Mouse (Mus musculus): ENCODE data around the gene Klhl2. TPM values are rescaled to one million over a fixed set of nuclear protein-coding genes. Genes with fewer than 3 reads are reported as not detected.
A peak's percentile ranks its signal among the peaks of the same experiment; 100 is the strongest.

Klhl2 gene
- polyA plus RNA-seq, 1 experiment from 2014 or later = 33.8 TPM

DNA sequence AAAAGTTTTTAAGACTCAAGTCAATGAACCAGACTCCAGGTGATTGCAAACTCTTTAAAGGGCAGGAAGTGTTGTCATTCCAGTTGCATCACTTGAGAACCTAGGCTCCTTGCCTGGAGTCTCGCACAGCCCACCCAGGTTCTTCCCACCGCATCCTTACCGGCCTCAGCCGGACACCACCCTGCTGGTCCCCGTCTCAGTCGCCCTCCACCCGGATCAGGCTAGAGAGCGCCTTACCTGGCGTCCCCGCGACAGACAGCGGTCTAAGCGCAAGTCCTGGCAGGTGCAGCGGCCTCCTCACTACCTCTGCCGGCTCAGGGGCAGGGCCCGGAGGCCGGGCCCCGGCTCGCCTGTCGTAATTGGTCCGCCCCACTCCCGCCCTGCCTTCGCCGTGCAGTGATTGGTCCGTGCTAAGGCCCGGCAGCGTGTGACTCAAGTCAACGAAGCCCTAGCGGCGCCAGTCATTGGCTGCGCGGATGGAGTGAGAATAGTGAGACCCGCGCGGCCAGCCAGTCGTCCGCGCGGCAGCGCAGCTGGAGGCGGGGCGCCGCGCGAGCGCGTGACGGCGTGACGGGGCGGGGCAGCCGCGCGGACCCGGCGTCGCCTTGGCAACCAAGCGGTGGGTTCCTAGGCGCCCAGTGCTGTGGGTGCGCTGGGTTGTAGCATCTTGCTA, 116.4 kb downstream of the Klhl2 start, which contains the start of gene Msmo1:
Gene Msmo1, minus strand, starts transcription at position 522 of the 673 bp plus-strand sequence.
- H3K27ac ChIP-seq = peak within 1 kb of the TSS; percentile 93
- H3K4me1 ChIP-seq (replicated peaks; ENCODE audit: control insufficient read depth, insufficient read depth, low read length) = peaks cover 24% of the 10 kb centered on the region
- WGBS = under 1% methylated on average over 60 of the region's 60 CpGs
- peak within 1 kb of the TSS; percentile 87 for H3K4me3 ChIP-seq (replicated peaks; ENCODE audit: low read length)
- H3K4me2 ChIP-seq (replicated peaks) = peak within 1 kb of the TSS; percentile 65
- peak within 1 kb of the TSS; percentile 80 for H3K9ac ChIP-seq
- ATAC-seq (ENCODE audit: low FRiP score) (peak; percentile 100), DNase-seq (ENCODE audit: low spot score) (peak; percentile 97)
- H3K27me3 ChIP-seq (ENCODE audit: control insufficient read depth, insufficient read depth, low read length) = no peaks in the 10 kb centered on the region
- no peaks in the 10 kb centered on the region for H3K9me3 ChIP-seq (ENCODE audit: control insufficient read depth, low read length)
- H3K36me3 ChIP-seq (replicated peaks; ENCODE audit: control insufficient read depth, insufficient read depth) = peaks cover 23% of the 10 kb centered on the region

DNA sequence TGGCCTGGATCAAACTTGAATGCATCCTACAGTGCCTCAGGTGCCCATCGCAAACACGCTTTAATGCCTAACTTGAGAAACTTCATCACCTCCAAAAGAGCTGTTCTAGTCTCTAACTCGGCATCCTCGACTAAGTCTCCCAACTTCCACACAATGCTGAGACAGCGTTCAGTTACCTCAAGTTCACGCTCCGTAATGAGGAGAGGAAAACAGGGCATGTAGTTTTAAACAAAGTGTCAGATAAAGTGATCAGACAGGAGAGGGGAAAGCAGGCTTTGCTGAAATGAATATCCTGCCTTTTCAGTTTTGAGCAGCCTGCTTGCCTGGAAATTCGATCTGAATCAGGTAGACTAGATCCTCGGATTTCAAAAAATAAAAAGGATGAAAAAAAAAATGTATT, 117.2 kb downstream of the Klhl2 start:
- Histone ChIP-seq H3K4me2 (replicated peaks) (peak overlapping the region; percentile 65), H3K9ac (peak overlapping the region; percentile 80), H3K36me3 (replicated peaks; ENCODE audit: control insufficient read depth, insufficient read depth) (peaks cover 31% of the 10 kb centered on the region), H3K27me3 (ENCODE audit: control insufficient read depth, insufficient read depth, low read length) (no peaks in the 10 kb centered on the region), H3K4me1 (replicated peaks; ENCODE audit: control insufficient read depth, insufficient read depth, low read length) (peaks cover 25% of the 10 kb centered on the region), H3K9me3 (ENCODE audit: control insufficient read depth, low read length) (no peaks in the 10 kb centered on the region), H3K4me3 (replicated peaks; ENCODE audit: low read length) (peak overlapping the region; percentile 87), H3K27ac (peak overlapping the region; percentile 93)
- ATAC-seq (ENCODE audit: low FRiP score) (no peak), DNase-seq (ENCODE audit: low spot score) (no peak)
- WGBS = 12% methylated on average over 9 of the region's 9 CpGs

DNA sequence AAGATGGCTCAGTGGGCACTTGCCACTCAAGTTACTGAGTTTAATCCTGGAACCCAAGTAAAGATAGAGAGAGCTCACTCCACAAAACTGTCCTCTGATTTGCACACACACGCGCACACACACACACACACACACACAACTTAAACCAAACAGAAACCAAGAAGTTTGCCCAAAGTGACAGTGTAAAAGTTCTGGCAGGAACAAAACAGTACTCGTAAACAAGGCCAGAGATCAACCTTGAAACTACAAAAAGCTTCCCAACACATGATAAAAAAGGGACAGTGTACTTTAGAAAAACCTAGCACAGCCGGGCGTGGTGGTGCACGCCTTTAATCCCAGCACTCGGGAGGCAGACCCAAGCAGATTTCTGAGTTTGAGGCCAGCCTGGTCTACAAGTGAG, 121.7 kb downstream of the Klhl2 start:
- Histone ChIP-seq H3K4me2 (replicated peaks) (no peak overlapping the region), H3K27me3 (ENCODE audit: control insufficient read depth, insufficient read depth, low read length) (no peaks in the 10 kb centered on the region), H3K9ac (no peak overlapping the region), H3K27ac (no peak overlapping the region), H3K36me3 (replicated peaks; ENCODE audit: control insufficient read depth, insufficient read depth) (peaks cover 73% of the 10 kb centered on the region), H3K9me3 (ENCODE audit: control insufficient read depth, low read length) (no peaks in the 10 kb centered on the region), H3K4me1 (replicated peaks; ENCODE audit: control insufficient read depth, insufficient read depth, low read length) (peaks cover 25% of the 10 kb centered on the region), H3K4me3 (replicated peaks; ENCODE audit: low read length) (no peak overlapping the region)
- WGBS = 92% methylated on average over 7 of the region's 7 CpGs
- ATAC-seq (ENCODE audit: low FRiP score) = no peak
- DNase-seq (ENCODE audit: low spot score) = no peak

DNA sequence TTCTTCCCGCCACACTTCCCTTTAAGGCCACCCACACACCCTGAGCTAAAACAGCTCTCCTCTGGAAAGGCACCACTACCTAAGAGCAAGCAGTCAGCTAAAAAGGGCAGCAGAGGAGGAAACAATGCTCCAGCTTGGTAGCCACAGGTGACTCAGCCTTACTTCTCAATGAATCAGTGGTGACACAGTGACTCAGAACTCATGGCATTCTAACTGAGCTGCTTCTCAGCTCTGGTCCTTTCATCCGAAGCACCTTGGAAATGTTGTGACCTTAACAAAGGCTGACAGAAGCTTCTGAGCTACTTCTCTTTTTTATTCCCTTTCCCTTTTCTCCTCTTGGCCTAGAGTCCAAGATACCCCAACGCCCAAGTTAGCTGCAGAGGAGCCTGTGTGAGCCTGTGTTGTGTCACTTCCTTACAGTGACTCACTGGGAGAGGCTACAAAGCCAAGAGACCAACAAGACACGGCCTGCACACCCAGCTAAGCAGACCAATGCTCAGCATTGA, 123.6 kb downstream of the Klhl2 start:
- H3K36me3 ChIP-seq (replicated peaks; ENCODE audit: control insufficient read depth, insufficient read depth) = peaks cover 90% of the 10 kb centered on the region
- H3K4me3 ChIP-seq (replicated peaks; ENCODE audit: low read length) = no peak overlapping the region
- no peaks in the 10 kb centered on the region for H3K27me3 ChIP-seq (ENCODE audit: control insufficient read depth, insufficient read depth, low read length)
- whole genome bisulfite sequencing = 83% methylated on average over 4 of the region's 4 CpGs
- ATAC-seq (ENCODE audit: low FRiP score) = no peak
- peaks cover 17% of the 10 kb centered on the region for H3K4me1 ChIP-seq (replicated peaks; ENCODE audit: control insufficient read depth, insufficient read depth, low read length)
- no peak overlapping the region for H3K9ac ChIP-seq
- H3K27ac ChIP-seq = no peak overlapping the region
- H3K4me2 ChIP-seq (replicated peaks) = no peak overlapping the region
- H3K9me3 ChIP-seq (ENCODE audit: control insufficient read depth, low read length) = no peaks in the 10 kb centered on the region
- DNase-seq (ENCODE audit: low spot score) = peak; percentile 23

DNA sequence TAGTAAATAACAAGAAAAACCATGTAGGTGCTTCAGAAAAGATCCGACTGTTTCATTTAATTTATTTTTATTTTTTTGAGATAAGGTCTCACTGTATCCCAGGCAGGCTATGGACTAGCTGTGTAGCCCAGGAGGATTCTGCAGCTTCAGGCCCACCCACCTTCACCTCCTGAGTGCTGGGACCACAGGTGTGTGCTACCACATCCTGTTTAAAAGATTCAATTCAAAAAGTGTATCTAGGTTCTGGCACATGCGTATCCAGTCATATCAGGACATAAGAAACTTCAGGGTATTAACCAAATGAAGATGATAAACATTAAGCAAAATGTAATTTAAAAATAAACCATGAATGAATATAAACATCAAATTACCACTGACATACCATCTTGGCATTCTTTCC, 126.6 kb downstream of the Klhl2 start:
- no peak for DNase-seq (ENCODE audit: low spot score)
- Histone ChIP-seq H3K4me1 (replicated peaks; ENCODE audit: control insufficient read depth, insufficient read depth, low read length) (no peaks in the 10 kb centered on the region), H3K36me3 (replicated peaks; ENCODE audit: control insufficient read depth, insufficient read depth) (peaks cover 95% of the 10 kb centered on the region), H3K4me3 (replicated peaks; ENCODE audit: low read length) (no peak overlapping the region), H3K27me3 (ENCODE audit: control insufficient read depth, insufficient read depth, low read length) (no peaks in the 10 kb centered on the region), H3K9me3 (ENCODE audit: control insufficient read depth, low read length) (no peaks in the 10 kb centered on the region), H3K9ac (no peak overlapping the region), H3K4me2 (replicated peaks) (no peak overlapping the region), H3K27ac (no peak overlapping the region)
- WGBS = 98% methylated on average over 2 of the region's 2 CpGs
- no peak for ATAC-seq (ENCODE audit: low FRiP score)

DNA sequence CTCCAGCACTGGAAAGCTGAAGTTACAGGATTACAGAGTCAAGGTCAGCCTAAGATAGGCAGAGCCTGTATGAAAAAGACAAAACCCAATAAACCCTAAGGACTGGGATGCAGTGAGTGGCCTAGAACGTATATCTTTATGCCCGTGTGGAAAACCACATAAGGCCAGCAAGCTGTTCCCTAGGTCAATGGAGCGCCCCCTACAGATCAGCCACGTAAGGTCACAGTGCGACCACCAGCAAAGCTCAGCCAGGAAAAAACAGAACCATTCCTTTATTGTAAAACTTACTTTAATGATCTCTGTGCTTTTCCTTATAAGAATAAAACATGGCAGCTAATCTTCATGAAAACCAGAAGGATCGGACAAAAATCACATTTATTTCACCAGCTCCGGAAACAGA, 131.9 kb downstream of the Klhl2 start:
- H3K4me2 ChIP-seq (replicated peaks) = no peak overlapping the region
- ATAC-seq (ENCODE audit: low FRiP score) = no peak
- DNase-seq (ENCODE audit: low spot score) = no peak
- no peak overlapping the region for H3K27ac ChIP-seq
- H3K36me3 ChIP-seq (replicated peaks; ENCODE audit: control insufficient read depth, insufficient read depth) = peaks cover 81% of the 10 kb centered on the region
- no peak overlapping the region for H3K9ac ChIP-seq
- H3K4me1 ChIP-seq (replicated peaks; ENCODE audit: control insufficient read depth, insufficient read depth, low read length) = no peaks in the 10 kb centered on the region
- H3K27me3 ChIP-seq (ENCODE audit: control insufficient read depth, insufficient read depth, low read length) = no peaks in the 10 kb centered on the region
- H3K4me3 ChIP-seq (replicated peaks; ENCODE audit: low read length) = no peak overlapping the region
- WGBS = 87% methylated on average over 7 of the region's 7 CpGs
- no peaks in the 10 kb centered on the region for H3K9me3 ChIP-seq (ENCODE audit: control insufficient read depth, low read length)

DNA sequence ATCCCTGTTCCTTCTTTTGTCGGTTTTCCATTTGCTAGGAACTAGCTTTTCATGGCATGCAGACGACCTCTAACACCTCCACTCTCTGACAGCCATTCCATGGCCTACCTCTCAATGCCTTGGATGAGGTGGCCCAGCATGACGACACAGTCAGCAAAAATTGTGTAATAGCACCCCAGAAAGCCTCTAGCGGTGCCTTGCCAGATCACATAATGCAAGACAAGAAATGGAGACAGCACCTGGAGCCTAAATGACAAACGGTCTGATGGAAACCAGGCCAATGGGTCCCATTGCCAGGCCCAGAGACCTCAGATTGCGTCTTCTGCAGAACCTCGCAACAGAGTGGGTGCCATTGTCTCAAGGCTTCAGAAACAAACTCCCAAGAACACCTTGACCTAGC, 137.3 kb downstream of the Klhl2 start:
- WGBS = 86% methylated on average over 7 of the region's 7 CpGs
- Histone ChIP-seq H3K9ac (no peak overlapping the region), H3K4me1 (replicated peaks; ENCODE audit: control insufficient read depth, insufficient read depth, low read length) (no peaks in the 10 kb centered on the region), H3K27me3 (ENCODE audit: control insufficient read depth, insufficient read depth, low read length) (no peaks in the 10 kb centered on the region), H3K27ac (no peak overlapping the region), H3K36me3 (replicated peaks; ENCODE audit: control insufficient read depth, insufficient read depth) (peaks cover 29% of the 10 kb centered on the region), H3K4me3 (replicated peaks; ENCODE audit: low read length) (no peak overlapping the region), H3K9me3 (ENCODE audit: control insufficient read depth, low read length) (no peaks in the 10 kb centered on the region), H3K4me2 (replicated peaks) (no peak overlapping the region)
- ATAC-seq (ENCODE audit: low FRiP score) = no peak
- DNase-seq (ENCODE audit: low spot score) = no peak

DNA sequence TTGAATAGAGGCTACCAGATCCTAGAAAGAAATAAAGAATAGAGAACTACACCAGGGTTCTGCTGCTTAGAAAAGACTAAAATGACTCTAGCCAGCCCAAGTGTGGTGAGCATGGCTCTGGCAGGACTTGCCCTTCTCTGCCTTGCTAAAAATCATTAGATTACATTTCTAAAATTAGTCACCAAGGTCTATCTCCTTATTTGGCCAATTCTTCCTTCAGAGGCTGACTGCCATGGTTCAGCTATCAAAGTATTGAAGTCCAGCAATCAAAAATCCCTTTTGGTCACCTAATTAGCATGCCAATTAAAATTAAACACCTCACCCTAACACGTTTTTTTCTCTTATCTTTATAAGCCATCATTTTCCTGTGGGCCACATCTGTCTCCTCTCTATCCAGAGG, 138.3 kb downstream of the Klhl2 start:
- Histone ChIP-seq H3K4me3 (replicated peaks; ENCODE audit: low read length) (no peak overlapping the region), H3K9me3 (ENCODE audit: control insufficient read depth, low read length) (no peaks in the 10 kb centered on the region), H3K27me3 (ENCODE audit: control insufficient read depth, insufficient read depth, low read length) (no peaks in the 10 kb centered on the region), H3K36me3 (replicated peaks; ENCODE audit: control insufficient read depth, insufficient read depth) (peaks cover 19% of the 10 kb centered on the region), H3K9ac (no peak overlapping the region), H3K27ac (no peak overlapping the region), H3K4me1 (replicated peaks; ENCODE audit: control insufficient read depth, insufficient read depth, low read length) (no peaks in the 10 kb centered on the region), H3K4me2 (replicated peaks) (no peak overlapping the region)
- WGBS = 48% methylated on average over 1 of the region's 1 CpGs
- ATAC-seq (ENCODE audit: low FRiP score) (no peak), DNase-seq (ENCODE audit: low spot score) (no peak)

DNA sequence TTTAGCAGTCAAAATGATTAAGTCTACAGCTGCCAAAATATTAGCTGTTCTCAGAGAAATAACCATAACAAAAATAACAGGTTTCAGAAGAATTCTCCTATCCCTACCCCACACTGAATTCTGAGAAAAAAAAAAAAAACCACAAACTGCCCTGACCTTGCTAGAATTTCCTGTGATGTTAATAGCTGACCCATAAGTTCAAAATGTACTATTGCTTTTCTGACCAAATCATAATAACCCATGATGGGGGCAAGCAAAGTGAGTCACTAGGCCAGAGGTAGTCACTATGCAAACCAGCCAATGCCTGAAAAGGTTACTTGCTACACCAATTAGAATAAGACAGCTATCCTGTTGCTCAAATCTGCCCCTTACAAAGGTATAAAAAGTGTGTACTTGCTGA, 142.3 kb downstream of the Klhl2 start:
- Histone ChIP-seq H3K27me3 (ENCODE audit: control insufficient read depth, insufficient read depth, low read length) (no peaks in the 10 kb centered on the region), H3K4me2 (replicated peaks) (no peak overlapping the region), H3K4me3 (replicated peaks; ENCODE audit: low read length) (no peak overlapping the region), H3K36me3 (replicated peaks; ENCODE audit: control insufficient read depth, insufficient read depth) (no peaks in the 10 kb centered on the region), H3K9ac (no peak overlapping the region), H3K27ac (no peak overlapping the region), H3K9me3 (ENCODE audit: control insufficient read depth, low read length) (no peaks in the 10 kb centered on the region), H3K4me1 (replicated peaks; ENCODE audit: control insufficient read depth, insufficient read depth, low read length) (no peaks in the 10 kb centered on the region)
- DNase-seq (ENCODE audit: low spot score) (no peak), ATAC-seq (ENCODE audit: low FRiP score) (no peak)

DNA sequence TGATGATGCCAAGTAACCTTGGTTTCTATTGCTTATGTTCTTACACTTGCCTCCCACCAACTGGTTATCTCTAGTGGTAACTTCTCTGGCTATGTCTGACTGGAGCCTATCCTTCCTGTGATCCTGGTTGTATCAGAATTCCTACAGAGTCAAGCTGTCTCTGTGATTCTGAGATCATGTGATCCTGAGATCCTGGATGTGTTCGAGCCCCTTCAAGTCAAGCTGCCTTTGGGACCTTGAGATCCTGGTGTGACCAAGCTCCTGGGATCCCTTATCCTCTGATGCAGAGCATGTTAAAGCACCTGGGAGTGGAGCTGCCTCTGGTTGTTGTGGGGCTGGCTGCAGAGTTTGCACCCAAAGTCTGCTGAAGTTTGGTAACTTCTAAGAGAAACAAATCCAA, 146.6 kb downstream of the Klhl2 start:
- 85% methylated on average over 1 of the region's 1 CpGs for WGBS
- no peak overlapping the region for H3K4me2 ChIP-seq (replicated peaks)
- no peak for ATAC-seq (ENCODE audit: low FRiP score)
- H3K27me3 ChIP-seq (ENCODE audit: control insufficient read depth, insufficient read depth, low read length) = no peaks in the 10 kb centered on the region
- H3K36me3 ChIP-seq (replicated peaks; ENCODE audit: control insufficient read depth, insufficient read depth) = no peaks in the 10 kb centered on the region
- H3K9me3 ChIP-seq (ENCODE audit: control insufficient read depth, low read length) = no peaks in the 10 kb centered on the region
- no peak overlapping the region for H3K4me3 ChIP-seq (replicated peaks; ENCODE audit: low read length)
- DNase-seq (ENCODE audit: low spot score) = no peak
- H3K27ac ChIP-seq = no peak overlapping the region
- no peaks in the 10 kb centered on the region for H3K4me1 ChIP-seq (replicated peaks; ENCODE audit: control insufficient read depth, insufficient read depth, low read length)
- no peak overlapping the region for H3K9ac ChIP-seq

All from hindbrain, embryonic 14.5 days (tissue).